Mouse (Mus musculus) hindbrain, postnatal 0 days (tissue): ENCODE data around the gene Cd86. TPM values are rescaled to one million over a fixed set of nuclear protein-coding genes. Genes with fewer than 3 reads are reported as not detected.

Experiments
- ATAC-seq: fragments of 200-750 bp; cut with Nextera tagmentation; 2 replicates; pipeline ENCODE4 v1.8.0; 2017; ENCODE audit warnings: mild to moderate bottlenecking, moderate TSS enrichment, moderate library complexity
- DNase-seq: peaks from one replicate; pipeline ENCODE4 v3.0.0-alpha.2; 2015; ENCODE audit warnings: low spot score
- H3K27ac ChIP-seq: fragments of 300-500 bp; sonication (generic); 2 replicates; pipeline ENCODE4 v1.5.1; 2014; ENCODE audit warnings: mild to moderate bottlenecking
- H3K27me3 ChIP-seq: fragments of 300-500 bp; sonication (generic); 2 replicates; pipeline ENCODE4 v1.6.1; 2014; ENCODE audit warnings: low read length, mixed read lengths; ENCODE audit not compliant: insufficient read depth
- H3K36me3 ChIP-seq: fragments of 300-500 bp; sonication (generic); 2 replicates; pipeline ENCODE4 v1.6.1; 2014; ENCODE audit warnings: low read length, mixed read lengths; ENCODE audit not compliant: insufficient read depth
- H3K4me1 ChIP-seq: fragments of 300-500 bp; sonication (generic); 2 replicates; pipeline ENCODE4 v1.6.1; 2014; ENCODE audit warnings: antibody characterized with exemption, low read length, mixed read lengths; ENCODE audit not compliant: insufficient read depth
- H3K4me2 ChIP-seq: fragments of 300-500 bp; sonication (generic); 2 replicates; pipeline ENCODE4 v1.6.1; 2014; ENCODE audit warnings: low read depth, mild to moderate bottlenecking, low read length, moderate library complexity, mixed read lengths
- H3K4me3 ChIP-seq: fragments of 300-500 bp; sonication (generic); 2 replicates; pipeline ENCODE4 v1.5.1; 2014; ENCODE audit warnings: low read length
- H3K9ac ChIP-seq: fragments of 300-500 bp; sonication (generic); replicated peaks from 2 replicates; pipeline ENCODE4 v1.6.1; 2014; ENCODE audit warnings: mild to moderate bottlenecking, low read length, moderate library complexity, mixed read lengths
- H3K9me3 ChIP-seq: fragments of 300-500 bp; sonication (generic); 2 replicates; pipeline ENCODE4 v1.6.1; 2016; ENCODE audit warnings: low read length, mixed read lengths
- CTCF ChIP-seq: IDR thresholded peaks from 2 replicates; pipeline ENCODE4 v1.5.1; 2016; ENCODE audit warnings: antibody characterized with exemption, control low read depth, low read depth
- WGBS: fragments of 180-500 bp; shearing (Covaris S2); extraction: QIAGEN DNeasy Blood & Tissue Kit; methylation state at CpG from one replicate; pipeline ENCODE4 v1.1.7; 2014; 5-methylcytosine and 5-hydroxymethylcytosine counted together
- polyA plus RNA-seq: library from polyadenylated mRNA; unstranded; fragments of >200 nt; fragmentation: Nextera tagmentation; extraction: Ambion mirVana; gene quantifications from 2 replicates; pipeline ENCODE4 v1.2.1, GENCODE M21; 2015
- total RNA-seq: library from RNA; depleted of rRNA; stranded (reverse); fragments of >200 nt; gene quantifications from 2 replicates; pipeline ENCODE4 v1.2.3, GENCODE M21; 2014

The Cd86 gene
- total and polyA plus RNA-seq, 2 experiments from 2014 or later: 0.58 to 2.1 TPM

- Histone ChIP-seq H3K9me3 (no peaks in the 10 kb centered on the region), H3K4me1 (no peaks in the 10 kb centered on the region), H3K27ac (no peak overlapping the region), H3K4me2 (no peak overlapping the region), H3K4me3 (no peak overlapping the region), H3K9ac (no peak overlapping the region), H3K27me3 (no peaks in the 10 kb centered on the region), H3K36me3 (no peaks in the 10 kb centered on the region)
- 91% methylated on average over 2 of the region's 2 CpGs for WGBS
- ATAC-seq (no peak), DNase-seq (no peak)
- no peak for TF ChIP-seq CTCF
Measured at GRCm38 (mm10) chr16:36675902-36676301, 10.0 kb upstream of the Cd86 start.

DNA sequence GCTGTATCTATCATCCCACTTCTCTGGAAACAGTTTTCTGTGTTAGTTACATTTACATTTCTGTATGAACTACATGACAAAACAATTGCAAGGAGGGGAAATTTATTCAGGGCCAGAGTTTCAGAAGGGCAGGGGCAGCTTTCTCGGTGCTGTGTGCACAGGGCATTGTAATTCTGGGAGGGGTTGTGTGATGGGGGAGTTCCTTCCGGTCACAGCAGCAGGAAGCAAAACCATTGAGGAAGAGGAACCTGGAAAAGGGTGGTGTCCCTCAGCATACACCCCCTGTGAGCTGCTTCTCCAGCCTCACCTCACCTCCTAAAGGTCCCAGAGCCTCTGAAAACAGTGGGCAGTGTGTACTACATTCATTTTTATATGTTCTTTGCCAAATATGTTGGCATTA lies 9.4 kb upstream of the Cd86 start:
- Histone ChIP-seq H3K27me3 (no peaks in the 10 kb centered on the region), H3K36me3 (no peaks in the 10 kb centered on the region), H3K27ac (no peak overlapping the region), H3K4me1 (no peaks in the 10 kb centered on the region), H3K4me3 (no peak overlapping the region), H3K9me3 (no peaks in the 10 kb centered on the region), H3K4me2 (no peak overlapping the region), H3K9ac (no peak overlapping the region)
- ATAC-seq (no peak), DNase-seq (no peak)
- TF ChIP-seq CTCF: no peak
- WGBS: 30% methylated on average over 2 of the region's 2 CpGs

DNA sequence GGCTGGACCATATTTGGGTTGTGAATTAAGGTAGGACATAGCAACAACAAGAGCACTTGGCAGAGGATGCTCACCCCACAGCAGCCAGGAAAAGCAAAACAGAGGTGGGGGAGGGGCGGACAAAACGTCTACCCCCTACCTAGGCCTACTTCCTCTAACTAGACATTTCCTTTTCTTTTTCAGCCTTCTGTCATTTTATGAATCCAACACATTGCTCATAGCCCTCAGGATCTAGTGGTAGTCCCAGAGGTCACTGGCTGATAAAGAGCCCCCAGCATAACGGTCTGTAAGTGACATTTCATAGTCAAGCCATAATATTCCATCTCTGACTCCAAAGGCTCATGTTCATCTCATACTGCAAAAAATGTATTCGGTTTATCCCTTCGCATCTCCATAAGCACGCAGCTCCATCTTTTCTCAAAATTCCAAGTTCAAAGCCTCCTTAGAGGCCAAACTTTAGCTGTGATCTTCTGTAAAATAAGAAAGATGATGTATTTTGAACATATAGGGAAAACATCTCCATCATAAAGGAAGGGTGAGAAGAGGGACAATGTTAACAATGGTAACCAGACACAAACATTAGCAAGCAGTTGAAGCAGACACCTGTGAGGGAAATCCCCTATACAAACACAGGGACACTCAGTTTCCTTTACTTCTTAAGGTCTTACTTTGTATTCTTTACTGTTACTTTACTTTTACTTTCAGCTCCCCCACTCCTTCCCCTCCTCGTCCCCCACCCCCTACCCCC lies 8.8 kb upstream of the Cd86 start:
- WGBS: 71% methylated on average over 7 of the region's 7 CpGs
- Histone ChIP-seq H3K4me2 (no peak overlapping the region), H3K4me1 (no peaks in the 10 kb centered on the region), H3K4me3 (no peak overlapping the region), H3K9me3 (no peaks in the 10 kb centered on the region), H3K9ac (no peak overlapping the region), H3K27me3 (no peaks in the 10 kb centered on the region), H3K27ac (no peak overlapping the region), H3K36me3 (no peaks in the 10 kb centered on the region)
- DNase-seq (no peak), ATAC-seq (no peak)
- no peak for TF ChIP-seq CTCF

GRCm38 (mm10) chr16:36673196-36673595 lies 7.3 kb upstream of the Cd86 start:
- Histone ChIP-seq H3K4me1 (no peaks in the 10 kb centered on the region), H3K9ac (no peak overlapping the region), H3K4me3 (no peak overlapping the region), H3K27ac (no peak overlapping the region), H3K9me3 (no peaks in the 10 kb centered on the region), H3K36me3 (no peaks in the 10 kb centered on the region), H3K4me2 (no peak overlapping the region), H3K27me3 (no peaks in the 10 kb centered on the region)
- ATAC-seq (no peak), DNase-seq (no peak)
- TF ChIP-seq CTCF: no peak
- 85% methylated on average over 4 of the region's 4 CpGs for WGBS

- Histone ChIP-seq H3K4me3 (no peak overlapping the region), H3K36me3 (no peaks in the 10 kb centered on the region), H3K27me3 (no peaks in the 10 kb centered on the region), H3K9me3 (no peaks in the 10 kb centered on the region), H3K27ac (no peak overlapping the region), H3K4me1 (no peaks in the 10 kb centered on the region), H3K4me2 (no peak overlapping the region), H3K9ac (no peak overlapping the region)
- no peak for TF ChIP-seq CTCF
- ATAC-seq: no peak
- 91% methylated on average over 3 of the region's 3 CpGs for WGBS
- no peak for DNase-seq
Measured at GRCm38 (mm10) chr16:36670590-36670989, 4.7 kb upstream of the Cd86 start.

DNA sequence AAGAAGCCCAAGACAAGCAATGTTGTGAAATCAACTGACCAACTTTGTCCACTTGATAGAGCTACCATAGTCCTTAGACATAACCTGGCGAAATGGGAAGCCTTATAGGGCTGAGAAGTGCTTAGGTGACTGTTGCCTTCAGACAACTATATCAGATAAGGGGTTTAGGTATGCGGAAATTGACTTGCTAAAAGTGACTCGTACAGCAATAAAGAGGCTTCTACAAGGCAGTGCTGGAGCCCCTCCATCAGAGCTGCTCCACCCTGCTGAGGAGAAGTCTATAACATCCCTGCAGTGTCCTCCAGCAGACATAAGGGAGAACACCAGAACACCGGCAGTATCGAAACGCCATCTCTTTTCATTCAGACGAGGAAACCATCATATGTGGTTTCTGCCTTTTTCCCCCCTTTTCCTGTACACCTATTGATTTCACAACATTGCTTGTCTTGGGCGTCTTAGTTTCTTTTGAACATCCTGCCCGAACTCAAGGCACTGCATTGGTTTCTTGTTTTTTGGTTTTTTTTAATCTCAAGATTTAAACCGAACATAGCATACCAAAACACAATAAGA lies 652 bp upstream of the Cd86 start:
- DNase-seq (no peak), ATAC-seq (no peak)
- Histone ChIP-seq H3K36me3 (no peaks in the 10 kb centered on the region), H3K9me3 (no peaks in the 10 kb centered on the region), H3K9ac (no peak overlapping the region), H3K27ac (no peak overlapping the region), H3K4me3 (no peak overlapping the region), H3K4me2 (no peak overlapping the region), H3K27me3 (no peaks in the 10 kb centered on the region), H3K4me1 (no peaks in the 10 kb centered on the region)
- 92% methylated on average over 10 of the region's 10 CpGs for WGBS
- no peak for TF ChIP-seq CTCF

DNA sequence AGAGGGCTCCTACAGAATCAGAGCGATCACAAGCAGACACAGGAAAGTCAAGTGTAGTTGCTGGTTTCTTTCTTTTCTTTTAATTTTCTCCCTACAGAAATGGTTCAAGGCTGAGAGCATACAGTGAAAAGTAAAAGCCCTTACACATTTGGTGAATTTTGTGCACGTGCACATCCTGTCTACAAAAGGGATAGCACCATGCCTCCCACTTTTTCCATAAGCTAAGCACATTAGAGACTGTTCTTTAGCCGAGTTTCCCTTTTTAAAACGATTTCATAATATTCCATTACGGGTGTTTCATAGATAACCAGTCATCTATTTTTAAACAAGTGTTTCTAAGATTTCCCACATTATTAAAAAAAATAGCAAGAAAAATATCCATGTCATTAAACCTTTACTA lies 2.4 kb downstream of the Cd86 start:
- no peak for TF ChIP-seq CTCF
- H3K4me1 ChIP-seq: no peaks in the 10 kb centered on the region
- WGBS: 89% methylated on average over 5 of the region's 5 CpGs
- H3K27ac ChIP-seq: no peak overlapping the region
- H3K27me3 ChIP-seq: no peaks in the 10 kb centered on the region
- no peak overlapping the region for H3K4me2 ChIP-seq
- DNase-seq: no peak
- no peak overlapping the region for H3K9ac ChIP-seq
- H3K36me3 ChIP-seq: no peaks in the 10 kb centered on the region
- no peak overlapping the region for H3K4me3 ChIP-seq
- ATAC-seq: no peak
- H3K9me3 ChIP-seq: no peaks in the 10 kb centered on the region
